Mouse (Mus musculus): ENCODE measurements at regions not wholly inside any gene's neighbourhood (a gene's known extent, or its start where the extent isn't known, plus 50 kb on each side); places are given as distances from the start of the nearest gene placed in this dataset.
A peak's percentile ranks its signal among the peaks of the same experiment; 100 is the strongest.
"Not testable (repeated sequence)": the region's sequence is repeated elsewhere in the genome, so short reads cannot be mapped to it uniquely, and the experiment has no call there.

- no peak overlapping the region for H3K4me2 ChIP-seq (ENCODE audit: low read depth, low read length)
- TF ChIP-seq EP300 (IDR thresholded peaks at IDR 0.05; ENCODE audit: low read depth) = no peak
- TF ChIP-seq CTCF (IDR thresholded peaks at IDR 0.05; ENCODE audit: low read depth) = no peak
- H3K4me1 ChIP-seq (ENCODE audit: control insufficient read depth, insufficient read depth) = no peaks in the 10 kb centered on the region
- H3K36me3 ChIP-seq (replicated peaks; ENCODE audit: control insufficient read depth, insufficient read depth, low read length) = no peaks in the 10 kb centered on the region
- H3K4me3 ChIP-seq (ENCODE audit: low read depth, low read length) = no peak overlapping the region
- no peak for ATAC-seq (ENCODE audit: insufficient read depth, low read depth)
- H3K27ac ChIP-seq (ENCODE audit: low read depth) = no peak overlapping the region
- no peak overlapping the region for H3K9ac ChIP-seq (replicated peaks; ENCODE audit: low read depth, low read length)
- no peaks in the 10 kb centered on the region for H3K9me3 ChIP-seq (replicated peaks; ENCODE audit: control insufficient read depth, low read length)
- no peaks in the 10 kb centered on the region for H3K27me3 ChIP-seq (ENCODE audit: control insufficient read depth, insufficient read depth, low read length)
- DNase-seq (ENCODE audit: low spot score) = no peak
- whole genome bisulfite sequencing = 82% methylated on average over 1 of the region's 1 CpGs
Measured at GRCm38 (mm10) chrX:70606349-70606748, 129.4 kb upstream of the Tmem185a start.

GRCm38 (mm10) chrX:70582344-70582743 is 105.4 kb upstream of the Tmem185a start:
- H3K4me1 ChIP-seq (ENCODE audit: control insufficient read depth, insufficient read depth); H3K27ac ChIP-seq (ENCODE audit: low read depth); H3K4me2 ChIP-seq (ENCODE audit: low read depth, low read length); H3K9ac ChIP-seq (replicated peaks; ENCODE audit: low read depth, low read length); ATAC-seq (ENCODE audit: insufficient read depth, low read depth); H3K9me3 ChIP-seq (replicated peaks; ENCODE audit: control insufficient read depth, low read length); H3K27me3 ChIP-seq (ENCODE audit: control insufficient read depth, insufficient read depth, low read length); H3K36me3 ChIP-seq (replicated peaks; ENCODE audit: control insufficient read depth, insufficient read depth, low read length); H3K4me3 ChIP-seq (ENCODE audit: low read depth, low read length): not testable (repeated sequence)
- TF ChIP-seq CTCF (IDR thresholded peaks at IDR 0.05; ENCODE audit: low read depth) = peak; percentile 81
- 9% methylated on average over 2 of the region's 2 CpGs for WGBS
- peak; percentile 46 for DNase-seq (ENCODE audit: low spot score)

GRCm38 (mm10) chrX:70580171-70580570 is 103.2 kb upstream of the Tmem185a start:
- Histone ChIP-seq H3K4me3 (ENCODE audit: low read depth, low read length) (no peak overlapping the region), H3K4me1 (ENCODE audit: control insufficient read depth, insufficient read depth) (no peaks in the 10 kb centered on the region), H3K27ac (ENCODE audit: low read depth) (no peak overlapping the region), H3K9ac (replicated peaks; ENCODE audit: low read depth, low read length) (no peak overlapping the region), H3K4me2 (ENCODE audit: low read depth, low read length) (no peak overlapping the region), H3K9me3 (replicated peaks; ENCODE audit: control insufficient read depth, low read length) (no peaks in the 10 kb centered on the region), H3K27me3 (ENCODE audit: control insufficient read depth, insufficient read depth, low read length) (no peaks in the 10 kb centered on the region), H3K36me3 (replicated peaks; ENCODE audit: control insufficient read depth, insufficient read depth, low read length) (no peaks in the 10 kb centered on the region)
- WGBS = 36% methylated on average over 1 of the region's 1 CpGs
- no peak for TF ChIP-seq CTCF (IDR thresholded peaks at IDR 0.05; ENCODE audit: low read depth)
- TF ChIP-seq EP300 (IDR thresholded peaks at IDR 0.05; ENCODE audit: low read depth) = no peak
- ATAC-seq (ENCODE audit: insufficient read depth, low read depth) = no peak
- DNase-seq (ENCODE audit: low spot score) = no peak

- H3K9ac ChIP-seq (replicated peaks; ENCODE audit: low read depth, low read length); DNase-seq (ENCODE audit: low spot score): not testable (repeated sequence)
- WGBS = 17% methylated on average over 1 of the region's 6 CpGs
Measured at GRCm38 (mm10) chrX:70574243-70574642, 97.3 kb upstream of the Tmem185a start.

GRCm38 (mm10) chrX:70570586-70570985 is 93.6 kb upstream of the Tmem185a start:
- H3K4me2 ChIP-seq (ENCODE audit: low read depth, low read length); ATAC-seq (ENCODE audit: insufficient read depth, low read depth); DNase-seq (ENCODE audit: low spot score); H3K4me3 ChIP-seq (ENCODE audit: low read depth, low read length); H3K27ac ChIP-seq (ENCODE audit: low read depth); H3K9ac ChIP-seq (replicated peaks; ENCODE audit: low read depth, low read length); H3K9me3 ChIP-seq (replicated peaks; ENCODE audit: control insufficient read depth, low read length); H3K36me3 ChIP-seq (replicated peaks; ENCODE audit: control insufficient read depth, insufficient read depth, low read length); H3K27me3 ChIP-seq (ENCODE audit: control insufficient read depth, insufficient read depth, low read length); H3K4me1 ChIP-seq (ENCODE audit: control insufficient read depth, insufficient read depth): not testable (repeated sequence)
- 57% methylated on average over 3 of the region's 4 CpGs for WGBS

More at GRCm38 (mm10) chrX:70574243-70574642, 97.3 kb upstream of the Tmem185a start:
- H3K36me3 ChIP-seq (replicated peaks; ENCODE audit: control insufficient read depth, insufficient read depth, low read length); H3K4me2 ChIP-seq (ENCODE audit: low read depth, low read length); ATAC-seq (ENCODE audit: insufficient read depth, low read depth); H3K27ac ChIP-seq (ENCODE audit: low read depth); H3K27me3 ChIP-seq (ENCODE audit: control insufficient read depth, insufficient read depth, low read length); H3K4me3 ChIP-seq (ENCODE audit: low read depth, low read length); H3K4me1 ChIP-seq (ENCODE audit: control insufficient read depth, insufficient read depth); H3K9me3 ChIP-seq (replicated peaks; ENCODE audit: control insufficient read depth, low read length): not testable (repeated sequence)

- H3K9ac ChIP-seq (replicated peaks; ENCODE audit: low read depth, low read length); H3K4me2 ChIP-seq (ENCODE audit: low read depth, low read length); H3K27ac ChIP-seq (ENCODE audit: low read depth); H3K27me3 ChIP-seq (ENCODE audit: control insufficient read depth, insufficient read depth, low read length); H3K36me3 ChIP-seq (replicated peaks; ENCODE audit: control insufficient read depth, insufficient read depth, low read length); H3K4me3 ChIP-seq (ENCODE audit: low read depth, low read length); H3K4me1 ChIP-seq (ENCODE audit: control insufficient read depth, insufficient read depth); DNase-seq (ENCODE audit: low spot score); H3K9me3 ChIP-seq (replicated peaks; ENCODE audit: control insufficient read depth, low read length): not testable (repeated sequence)
- peak; percentile 27; the same call in 1 of the 2 replicates for ATAC-seq (ENCODE audit: insufficient read depth, low read depth)
- WGBS = 38% methylated on average over 5 of the region's 6 CpGs
Measured at GRCm38 (mm10) chrX:70569339-70569979, 92.5 kb upstream of the Tmem185a start.

Data from heart, postnatal 0 days (tissue).